Mouse (Mus musculus) megakaryocyte, adult 5-6 weeks (primary cell): ENCODE results near the gene Gm49320. TPM values are rescaled to one million over a fixed set of nuclear protein-coding genes. Genes with fewer than 3 reads are reported as not detected.

ENCODE experiments used
- ATAC-seq: 2 replicates; pipeline ENCODE4 v1.8.0; 2016; ENCODE audit warnings: mild to moderate bottlenecking, inconsistent platforms; ENCODE audit not compliant: poor library complexity, severe bottlenecking
- total RNA-seq, 2 experiments: library from RNA; stranded (forward) in 1 of 2; stranded (reverse) in 1 of 2; fragments of 153-499, 151-499 nt in 1 of 2; fragments of 221-1000, 200-1000 nt in 1 of 2; gene quantifications; 2 replicates each; pipeline versions ENCODE4 v1.2.3 to v1.2.4; 2015 to 2017

Gene Gm49320
- total RNA-seq (2015) (not detected in 2 replicates), total RNA-seq (2017) (0.12 TPM in 1 of 2 replicates, not detected in the other)

DNA sequence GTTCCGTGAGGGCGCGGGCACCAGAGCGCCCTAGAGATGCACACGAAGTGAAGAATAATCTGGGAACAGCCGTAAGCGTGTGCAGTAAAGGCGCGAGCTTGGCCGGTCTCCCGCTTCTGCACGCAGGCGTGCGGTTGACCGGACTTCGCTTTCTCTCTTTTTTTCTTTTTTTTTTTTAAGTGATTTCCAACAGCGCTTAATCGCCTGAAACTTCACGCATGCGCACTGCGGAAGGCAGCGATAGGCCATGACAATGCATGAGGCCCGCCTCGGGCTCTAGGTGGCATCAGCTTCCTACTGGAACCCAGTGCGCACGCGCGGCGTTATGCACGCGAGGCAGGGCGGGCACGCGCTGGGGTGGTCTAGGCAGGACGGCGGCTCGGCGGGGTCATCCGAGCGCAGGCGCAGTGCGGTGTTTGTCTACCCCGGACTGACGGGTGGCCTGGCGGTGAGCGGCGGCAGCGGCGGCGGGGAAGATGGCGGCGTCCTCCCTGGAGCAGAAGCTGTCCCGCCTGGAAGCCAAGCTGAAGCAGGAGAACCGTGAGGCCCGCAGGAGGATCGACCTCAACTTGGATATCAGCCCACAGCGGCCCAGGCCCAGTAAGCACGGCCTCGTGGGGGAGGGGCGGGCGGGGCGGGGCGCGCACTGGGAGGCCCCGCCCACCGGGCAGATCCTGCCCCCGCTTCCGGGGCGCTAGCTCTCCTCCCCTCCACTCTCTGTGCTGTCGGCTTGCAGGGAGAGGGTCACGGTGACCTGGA, at the start of gene Gm49320, which contains the start of gene Map2k7:
Gene Gm49320, plus strand, starts transcription at position 432 of the 759 bp plus-strand sequence.
Gene Map2k7, plus strand, starts transcription at position 307 of the 759 bp plus-strand sequence.
- ATAC-seq = peak; percentile 89

DNA sequence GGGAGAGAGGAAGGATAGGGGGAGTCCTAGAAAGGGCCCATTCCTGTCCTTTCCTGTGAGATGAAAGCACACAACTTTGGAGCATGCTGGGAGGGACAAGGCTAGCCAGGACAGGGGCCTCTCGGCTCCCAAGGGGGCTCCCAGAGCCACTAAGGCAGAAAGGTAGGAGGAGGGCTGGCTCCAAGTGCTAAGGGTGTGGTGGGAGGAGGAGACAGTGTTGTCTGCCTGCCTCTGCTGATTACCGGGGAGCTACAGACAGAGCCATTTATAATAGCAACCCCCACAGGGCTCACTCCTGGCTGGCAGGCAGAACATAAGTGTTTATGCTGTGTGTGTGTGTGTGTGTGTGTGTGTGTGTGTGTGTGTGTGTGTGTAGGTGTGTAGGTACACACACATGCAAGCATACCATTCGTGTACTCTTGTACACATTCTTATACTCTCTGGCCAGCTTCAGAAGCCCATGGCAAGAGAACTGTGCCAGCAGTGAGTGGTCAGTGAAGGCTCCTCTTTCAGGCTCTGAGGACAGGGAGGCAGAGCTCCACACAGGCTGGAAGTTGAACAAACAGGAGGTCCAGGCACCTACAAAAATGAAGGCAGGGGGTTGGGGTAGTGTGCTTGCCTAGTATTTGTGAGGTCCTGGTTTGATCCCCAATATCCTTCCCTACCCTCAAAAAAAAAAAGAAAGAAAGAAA, 49.5 kb upstream of the Gm49320 start:
- no peak for ATAC-seq

DNA sequence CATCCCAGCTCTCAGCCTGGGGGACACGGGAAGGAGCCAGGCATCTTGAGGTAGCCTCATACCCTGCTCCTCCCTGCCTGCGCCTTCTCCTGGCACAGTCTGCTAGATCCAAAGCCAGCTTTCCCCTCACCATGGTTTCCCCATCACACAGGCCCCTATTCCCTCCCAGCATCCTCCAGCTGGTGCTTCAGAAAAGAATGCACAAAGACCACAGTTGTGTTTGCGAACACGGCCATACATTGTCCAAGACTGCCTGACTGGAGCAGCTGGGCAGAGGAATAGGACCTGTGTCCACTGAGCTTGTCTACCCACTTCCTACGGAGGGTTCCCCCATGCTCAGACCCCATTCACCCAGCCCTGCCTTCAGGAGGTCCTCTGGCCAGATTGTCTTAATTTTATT, 46.4 kb upstream of the Gm49320 start:
- no peak for ATAC-seq

DNA sequence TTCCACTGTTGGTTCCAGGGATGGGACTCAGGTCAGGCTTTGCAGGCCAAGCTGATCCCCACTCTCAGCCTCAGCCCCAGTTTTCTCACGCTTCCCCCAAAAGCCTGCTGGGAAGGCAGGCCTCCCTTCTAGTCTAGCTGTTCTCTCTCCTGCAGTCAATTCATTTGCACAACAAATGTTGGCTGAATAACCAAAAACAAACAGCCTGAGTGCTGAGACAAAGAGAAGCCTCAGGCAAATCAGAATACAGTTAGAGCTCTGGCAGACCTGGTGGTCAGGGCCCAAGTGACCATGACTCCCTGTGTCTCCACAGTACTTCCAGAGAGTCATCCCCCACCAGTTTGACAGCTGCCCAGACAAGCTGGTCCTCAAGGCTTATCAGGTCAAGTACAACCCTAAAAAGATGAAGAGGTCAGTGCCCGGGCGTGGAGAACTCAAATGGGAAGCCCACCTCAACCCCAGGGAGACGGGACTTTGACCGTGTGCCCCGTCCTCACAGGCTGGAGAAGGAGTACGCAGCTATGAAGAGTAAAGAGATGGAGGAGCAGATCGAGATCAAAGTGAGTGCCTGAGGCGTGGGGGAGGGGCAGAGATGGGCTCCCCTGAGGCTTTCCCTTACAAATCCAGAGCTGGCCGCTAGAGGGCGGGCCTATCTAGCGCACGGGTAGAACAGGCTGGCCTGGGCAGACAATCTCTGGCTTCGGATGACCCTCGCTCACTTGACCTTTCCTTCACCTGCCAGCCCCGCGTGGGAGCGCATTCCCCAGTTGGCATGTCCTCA, 45.7 kb upstream of the Gm49320 start:
- ATAC-seq = peak; percentile 99

DNA sequence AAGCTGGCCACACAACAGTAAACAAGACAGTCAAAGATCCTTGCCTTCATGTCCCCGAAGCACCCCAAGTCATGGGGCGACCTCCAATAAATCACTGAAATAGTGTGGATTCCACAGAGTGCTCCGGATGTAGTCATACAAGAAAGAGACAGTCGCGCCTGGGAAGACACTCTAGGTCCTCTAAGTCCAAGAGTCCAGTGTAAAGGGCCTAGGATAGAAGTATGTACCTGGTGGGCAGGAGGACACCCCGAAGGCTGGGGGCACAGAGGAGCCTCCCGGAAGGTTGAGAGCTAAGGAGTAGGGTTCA, 45.1 kb upstream of the Gm49320 start:
- ATAC-seq = no peak

DNA sequence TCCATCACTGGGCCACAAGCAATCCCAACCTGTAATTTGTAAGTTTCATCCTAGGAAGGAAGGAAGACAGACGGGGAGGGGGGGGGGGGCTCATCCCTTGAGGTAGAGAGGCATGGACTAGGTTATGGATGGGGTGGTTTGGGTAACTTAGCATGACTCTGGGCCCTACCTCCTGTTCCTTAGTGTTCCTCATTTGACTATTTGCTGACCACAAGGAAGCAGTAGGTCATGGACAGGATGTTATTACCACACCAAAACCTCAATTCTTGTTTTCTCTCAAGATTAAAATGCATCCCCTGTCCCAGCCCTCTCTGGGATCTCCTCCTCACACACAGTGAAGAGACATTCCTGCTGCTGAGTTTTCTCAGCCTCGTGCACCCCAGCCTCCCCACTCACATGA, 37.3 kb upstream of the Gm49320 start:
- ATAC-seq = peak; percentile 96

DNA sequence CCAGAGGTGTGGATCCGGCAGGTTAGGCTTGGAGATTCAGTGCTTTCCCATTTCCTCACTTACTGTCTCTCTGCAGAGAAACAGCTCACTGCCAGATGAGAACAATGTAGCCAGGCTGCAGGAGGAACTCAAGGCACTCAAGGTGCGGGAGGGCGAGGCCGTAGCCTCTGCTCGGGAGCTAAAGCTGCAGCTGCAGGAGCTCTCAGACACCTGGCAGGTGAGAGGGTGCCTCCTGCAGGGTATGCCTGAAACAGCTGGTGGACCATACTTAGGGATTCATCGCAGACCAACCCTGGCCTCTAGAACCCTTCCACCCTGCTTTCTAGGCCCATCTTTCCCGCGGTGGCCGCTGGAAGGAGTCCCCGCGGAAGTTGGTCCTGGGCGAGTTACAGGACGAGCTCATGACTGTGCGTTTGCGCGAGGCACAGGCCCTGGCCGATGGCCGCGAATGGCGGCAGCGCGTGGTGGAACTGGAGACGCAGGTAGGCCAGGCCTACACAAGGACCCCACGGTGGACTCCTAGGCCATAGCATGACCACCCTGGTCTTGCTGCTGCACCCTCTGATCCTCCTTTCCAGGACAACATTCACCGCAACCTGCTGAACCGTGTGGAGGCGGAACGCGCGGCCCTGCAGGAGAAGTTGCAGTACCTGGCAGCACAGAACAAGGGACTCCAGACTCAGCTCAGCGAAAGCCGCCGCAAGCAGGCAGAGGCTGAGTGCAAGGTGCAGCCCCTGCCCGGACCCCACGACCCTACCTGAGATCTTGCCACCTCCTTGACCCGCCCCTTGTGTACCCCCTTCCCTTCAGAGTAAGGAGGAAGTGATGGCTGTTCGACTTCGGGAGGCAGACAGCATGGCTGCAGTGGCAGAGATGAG, 33.2 kb upstream of the Gm49320 start:
- ATAC-seq = no peak

- no peak for ATAC-seq
Measured at GRCm38 (mm10) chr8:4206182-4207015, 32.3 kb upstream of the Gm49320 start.

DNA sequence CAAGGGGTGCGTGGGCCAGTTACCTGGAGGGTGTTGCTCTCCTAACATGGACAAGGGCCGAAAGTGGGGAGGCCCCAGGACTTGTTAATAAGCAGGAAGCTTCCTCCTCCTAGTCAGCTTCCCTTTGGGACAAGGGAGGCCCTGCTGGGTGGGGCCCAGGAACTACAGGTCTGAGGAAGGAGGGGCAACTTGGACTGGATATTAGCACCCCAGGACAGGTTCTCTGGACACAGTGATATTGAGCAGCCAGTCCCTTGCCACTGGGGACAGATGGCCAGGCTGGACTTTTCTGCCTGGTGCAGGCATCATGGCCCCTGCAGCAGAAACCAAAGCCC, 31.7 kb upstream of the Gm49320 start:
- no peak for ATAC-seq

DNA sequence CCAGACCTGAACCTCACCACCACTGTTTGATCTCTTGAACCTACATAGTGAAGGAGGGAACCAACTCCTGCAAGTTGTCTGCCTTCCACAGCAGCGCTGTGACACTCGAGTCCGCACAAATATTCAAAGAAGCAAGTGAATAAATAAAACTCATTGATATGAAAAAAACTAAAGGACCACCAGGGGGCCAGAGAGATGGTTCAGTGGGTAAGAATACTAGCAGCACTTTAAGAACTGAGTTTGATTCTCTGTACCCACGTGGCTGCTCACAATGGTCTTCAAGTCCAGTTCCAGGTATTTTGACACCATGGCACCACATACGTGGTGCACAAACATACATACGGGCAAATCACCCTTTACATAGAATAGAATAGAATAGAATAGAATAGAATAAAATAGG, 27.6 kb upstream of the Gm49320 start:
- no peak for ATAC-seq

DNA sequence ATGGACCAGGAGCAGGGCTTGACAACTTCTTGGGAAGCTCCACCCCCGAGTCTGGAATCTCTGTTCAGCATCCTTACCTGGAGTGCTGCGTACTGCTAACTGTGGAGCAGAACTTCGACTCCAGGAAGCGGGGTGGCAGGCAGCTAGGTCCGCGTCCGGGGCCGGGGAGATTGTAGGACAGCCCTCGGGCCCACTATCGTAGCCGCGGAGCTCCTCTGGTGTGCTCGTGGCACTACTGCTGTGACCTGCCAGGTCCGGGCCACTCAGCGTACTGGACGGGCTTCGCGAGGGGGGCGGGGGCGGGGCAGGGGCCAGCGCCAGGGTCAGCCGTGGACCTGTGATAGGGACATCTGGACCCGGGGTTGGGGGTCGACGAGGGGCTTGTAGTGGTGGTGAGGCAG, 25.9 kb upstream of the Gm49320 start:
- ATAC-seq = peak; percentile 24

DNA sequence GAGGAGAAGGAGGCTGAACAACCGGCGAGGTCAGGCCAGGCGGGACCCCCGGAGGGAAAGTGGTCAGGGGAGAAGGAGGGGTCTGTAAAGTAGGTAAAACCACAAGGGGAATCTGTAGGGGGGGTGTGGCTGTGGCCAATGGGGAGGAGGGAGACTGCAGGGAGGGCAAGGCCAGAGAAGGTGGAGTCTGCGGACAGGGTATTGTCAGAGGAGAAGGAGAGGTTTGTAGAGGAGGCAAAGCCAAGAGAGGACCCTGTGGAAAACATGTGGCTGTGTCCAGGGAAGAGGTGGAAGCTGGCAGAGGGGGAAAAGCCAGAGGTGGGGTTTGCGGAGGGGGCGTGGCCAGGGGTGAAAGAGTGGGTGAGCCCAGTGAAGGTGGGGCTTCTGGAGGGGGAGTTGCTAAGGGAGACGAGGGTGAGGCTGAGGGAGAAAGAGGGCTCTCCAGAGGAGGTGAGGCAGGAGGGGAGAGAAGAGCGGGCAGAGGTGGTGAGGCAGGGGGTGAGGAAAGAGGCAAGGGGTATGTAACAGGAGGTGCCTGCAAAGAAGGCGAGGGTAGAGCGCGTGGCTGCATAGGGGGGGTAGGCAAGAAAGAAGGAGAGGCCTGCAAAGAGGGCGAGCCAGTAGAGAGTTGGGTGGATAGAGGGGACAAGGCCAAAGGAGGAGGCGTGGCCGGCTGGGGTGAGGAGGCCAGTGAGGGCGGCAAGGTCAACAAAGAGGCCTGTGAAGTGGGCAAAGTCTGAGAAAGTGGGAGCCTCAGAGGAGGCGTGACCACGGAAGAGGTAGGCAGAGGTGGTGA, 25.3 kb upstream of the Gm49320 start:
- ATAC-seq = peak; percentile 26

DNA sequence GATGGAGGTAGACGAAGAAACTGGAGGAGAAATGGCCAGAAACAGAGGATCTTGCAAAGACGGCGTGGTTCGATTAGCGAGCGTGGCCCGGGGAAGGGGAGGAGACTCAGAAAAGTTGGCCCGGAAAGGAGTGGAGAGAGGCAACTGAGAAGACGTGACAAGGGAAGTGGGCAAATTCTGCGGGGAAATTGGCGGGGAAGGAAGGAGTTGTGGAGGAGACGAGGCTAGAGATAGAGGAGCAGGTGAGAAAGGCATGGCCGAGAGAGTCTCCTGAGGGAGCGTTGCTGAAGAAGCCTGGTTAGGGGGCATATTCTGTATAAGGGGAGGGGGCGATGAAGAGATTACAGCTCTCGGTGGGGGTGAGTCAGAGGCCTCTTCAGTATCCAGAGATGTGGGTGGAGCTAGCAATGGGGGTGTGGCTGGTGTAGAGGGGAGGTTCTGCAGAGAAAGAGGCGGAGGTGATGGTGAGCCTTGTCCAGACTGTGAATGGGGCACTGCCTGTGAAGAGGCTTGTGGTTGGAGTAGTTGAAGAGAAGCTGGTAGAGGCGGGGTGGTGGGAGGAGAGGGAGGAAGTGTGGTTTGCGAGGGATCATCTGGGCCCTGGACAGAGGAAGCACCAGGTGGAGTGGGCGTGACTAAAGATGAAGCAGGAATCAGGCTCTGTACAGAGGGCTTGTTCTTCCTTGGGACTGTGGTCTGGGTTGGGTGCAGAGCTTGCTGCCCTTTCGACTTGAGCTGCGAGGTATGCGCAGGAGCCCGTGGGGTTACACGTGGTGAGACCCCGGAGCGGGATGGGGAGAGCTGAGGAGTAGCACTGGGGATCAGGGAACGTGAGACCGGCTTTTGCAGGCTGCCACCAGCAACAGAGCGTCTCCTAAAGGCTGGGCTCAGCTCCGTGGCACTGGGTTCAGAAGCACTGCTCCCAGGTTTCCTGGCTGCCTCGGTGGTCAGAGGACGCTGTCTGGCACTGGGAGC, 24.4 kb upstream of the Gm49320 start:
- peak; percentile 83 for ATAC-seq

- ATAC-seq = no peak
Measured at GRCm38 (mm10) chr8:4216296-4216695, 22.4 kb upstream of the Gm49320 start.

DNA sequence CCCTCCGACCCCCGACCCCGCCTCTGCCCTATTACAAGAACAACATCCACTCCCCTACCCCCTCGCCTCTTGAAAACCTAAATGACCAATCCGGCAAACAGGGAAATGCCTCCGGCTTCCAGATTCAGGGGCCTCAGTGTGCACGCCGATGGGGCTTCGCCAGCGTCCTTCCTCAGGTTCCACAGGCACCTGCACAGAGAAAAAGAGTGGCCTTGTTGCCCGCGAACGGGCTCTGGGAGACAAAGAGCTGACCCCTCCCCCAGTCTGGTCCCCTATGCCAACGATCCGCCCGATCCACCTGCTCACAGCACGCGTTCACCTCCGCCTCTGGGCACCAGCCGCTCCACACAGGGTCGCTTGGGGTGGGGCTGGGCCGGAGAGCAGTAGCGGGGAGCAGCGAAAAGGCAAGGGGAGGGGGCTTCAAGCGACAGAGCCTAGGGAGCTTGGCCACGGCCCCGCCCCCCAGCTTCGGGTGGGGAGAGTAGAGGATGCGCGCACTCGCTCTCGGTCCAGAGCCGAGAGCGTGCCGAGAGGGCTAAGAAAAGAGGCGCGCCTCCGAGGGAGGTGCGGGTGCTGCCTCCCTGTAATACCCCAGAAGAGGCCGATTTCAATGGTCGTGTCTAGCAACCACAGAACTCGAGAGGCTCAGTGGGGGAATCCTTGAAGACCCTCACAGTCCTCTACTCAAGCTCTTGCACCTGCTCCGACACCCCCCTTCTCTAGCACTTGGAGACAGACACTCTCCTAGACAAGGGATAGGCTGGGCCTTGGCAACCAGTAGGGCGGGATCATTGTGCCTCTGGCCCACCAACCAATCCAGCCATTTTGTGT, 21.7 kb upstream of the Gm49320 start, which contains the start of gene Prr36:
Gene Prr36, minus strand, starts transcription at position 669 of the 831 bp plus-strand sequence.
- ATAC-seq = no peak

- ATAC-seq = no peak
Measured at GRCm38 (mm10) chr8:4219617-4220016, 19.0 kb upstream of the Gm49320 start.

GRCm38 (mm10) chr8:4222059-4222458, 16.6 kb upstream of the Gm49320 start:
- ATAC-seq = no peak
